In the genomic region with DNA sequence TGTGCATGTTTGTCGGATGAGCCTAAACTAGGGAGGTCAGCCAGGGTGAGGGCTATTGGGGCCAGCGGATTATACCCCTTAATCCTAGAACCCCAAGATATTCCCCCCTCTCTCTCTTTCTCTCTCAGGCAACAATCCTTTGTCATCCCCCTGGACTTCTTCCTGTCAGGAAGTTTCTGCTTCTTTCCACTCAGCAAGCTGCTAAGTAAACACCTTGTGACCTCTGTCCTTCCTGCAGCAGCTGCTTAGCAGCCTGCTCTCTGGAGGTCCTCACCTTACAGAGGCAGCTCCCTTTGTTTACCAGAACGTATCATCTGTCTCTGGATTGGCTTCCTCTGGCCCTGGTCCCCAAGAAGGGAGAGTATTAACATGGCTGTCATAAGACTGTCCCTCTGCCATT, we compare ENCODE assay signal across 12 mouse cellular contexts. TPM values are rescaled to one million over a fixed set of nuclear protein-coding genes. Genes with fewer than 3 reads are reported as not detected.
A peak's percentile ranks its signal among the peaks of the same experiment; 100 is the strongest.
DNase-seq lines count a peak whose midpoint lies in the region; ATAC-seq and TF ChIP-seq lines count a peak whose summit lies in the region.
"Had no signal": no experiment of that assay in that cellular context is flagged by ENCODE, and none has a peak within 500 bp of the region (broad histone marks: within the 10 kb centered on the region; RNA-seq: fewer than 3 reads in every experiment).

No protein-coding gene starts in this region.

- H3K4me3 ChIP-seq in heart, embryonic 12.5 days, result no peak overlapping the region
- no peak overlapping the region for H3K4me3 ChIP-seq in lung, embryonic 14.5 days (ENCODE audit: low read depth, low read length)
- no peak overlapping the region for H3K4me3 ChIP-seq in embryonic facial prominence, embryonic 12.5 days
- H3K4me3 ChIP-seq in stomach, embryonic 15.5 days (replicated peaks), result no peak overlapping the region
- H3K4me3 ChIP-seq: liver, embryonic 15.5 days; megakaryocyte, embryonic 14.5 days had no signal

- peak; percentile 49; the same call in 1 of the 2 replicates for ATAC-seq in heart, embryonic 12.5 days (ENCODE audit: insufficient number of reproducible peaks, low FRiP score)
- peak; percentile 64; the same call in 1 of the 2 replicates for ATAC-seq in lung, embryonic 14.5 days (ENCODE audit: insufficient read depth)
- no peak for ATAC-seq in embryonic facial prominence, embryonic 12.5 days (ENCODE audit: insufficient number of reproducible peaks, insufficient read depth, low FRiP score, low TSS enrichment)
- 0 out of 2 replicates have a peak, but pooled peaks have one; percentile 37 for ATAC-seq in stomach, embryonic 15.5 days (ENCODE audit: insufficient read depth, low FRiP score, low read depth)

- H3K36me3 ChIP-seq in heart, embryonic 12.5 days, result no peaks in the 10 kb centered on the region
- H3K36me3 ChIP-seq in lung, embryonic 14.5 days (ENCODE audit: insufficient read depth), result no peaks in the 10 kb centered on the region
- H3K36me3 ChIP-seq in embryonic facial prominence, embryonic 12.5 days, result no peaks in the 10 kb centered on the region
- H3K36me3 ChIP-seq in stomach, embryonic 15.5 days, result no peaks in the 10 kb centered on the region
- H3K36me3 ChIP-seq: liver, embryonic 15.5 days had no signal

- no peaks in the 10 kb centered on the region for H3K27me3 ChIP-seq in heart, embryonic 12.5 days (replicated peaks)
- H3K27me3 ChIP-seq in lung, embryonic 14.5 days (ENCODE audit: insufficient read depth, low read length), result no peaks in the 10 kb centered on the region
- H3K27me3 ChIP-seq in embryonic facial prominence, embryonic 12.5 days, result 0 out of 2 replicates have a peak, but pooled peaks cover 5% of the 10 kb centered on the region
- no peaks in the 10 kb centered on the region for H3K27me3 ChIP-seq in stomach, embryonic 15.5 days (replicated peaks)

- peaks cover 31% of the 10 kb centered on the region for H3K4me1 ChIP-seq in heart, embryonic 12.5 days (replicated peaks)
- peaks cover 6% of the 10 kb centered on the region for H3K4me1 ChIP-seq in lung, embryonic 14.5 days (ENCODE audit: insufficient read depth)
- peaks cover 36% of the 10 kb centered on the region for H3K4me1 ChIP-seq in embryonic facial prominence, embryonic 12.5 days
- H3K4me1 ChIP-seq in stomach, embryonic 15.5 days, result 0 out of 2 replicates have a peak, but pooled peaks cover 6% of the 10 kb centered on the region

- H3K27ac ChIP-seq in heart, embryonic 12.5 days (ENCODE audit: poor library complexity, severe bottlenecking), result peak overlapping the region; percentile 49; the same call in 1 of the 2 replicates
- no peak overlapping the region for H3K27ac ChIP-seq in lung, embryonic 14.5 days (ENCODE audit: low read depth)
- peak overlapping the region; percentile 24; the same call in 1 of the 2 replicates for H3K27ac ChIP-seq in embryonic facial prominence, embryonic 12.5 days
- H3K27ac ChIP-seq in stomach, embryonic 15.5 days, result no peak overlapping the region
- H3K27ac ChIP-seq: liver, embryonic 15.5 days had no signal

- no peak for DNase-seq in heart, adult 8-10 months (ENCODE audit: low spot score)
- DNase-seq in lung, embryonic 14.5 days, result peak; percentile 43
- DNase-seq in lung, adult 18-20 months, result no peak
- DNase-seq in T-cell, adult 2 months (ENCODE audit: low spot score), result no peak
- no peak for DNase-seq in spleen, postnatal 4 days (ENCODE audit: low spot score in 2 of 2)
- DNase-seq: cerebellum, postnatal 14 days; thymus, postnatal 14 days had no signal

- WGBS in heart, embryonic 12.5 days, result 27% methylated on average over 3 of the region's 3 CpGs
- WGBS in lung, embryonic 14.5 days, result 13% methylated on average over 3 of the region's 3 CpGs
- WGBS in embryonic facial prominence, embryonic 12.5 days, result 31% methylated on average over 3 of the region's 3 CpGs
- 29% methylated on average over 3 of the region's 3 CpGs for WGBS in stomach, embryonic 15.5 days

- H3K4me2 ChIP-seq in heart, embryonic 12.5 days, result no peak overlapping the region
- no peak overlapping the region for H3K4me2 ChIP-seq in lung, embryonic 14.5 days
- no peak overlapping the region for H3K4me2 ChIP-seq in embryonic facial prominence, embryonic 12.5 days (replicated peaks)
- H3K4me2 ChIP-seq in stomach, embryonic 15.5 days, result no peak overlapping the region
- H3K4me2 ChIP-seq: liver, embryonic 15.5 days had no signal

- H3K9me3 ChIP-seq in heart, embryonic 12.5 days (replicated peaks), result no peaks in the 10 kb centered on the region
- no peaks in the 10 kb centered on the region for H3K9me3 ChIP-seq in lung, embryonic 14.5 days (ENCODE audit: low read depth, low read length)
- H3K9me3 ChIP-seq in embryonic facial prominence, embryonic 12.5 days, result no peaks in the 10 kb centered on the region
- H3K9me3 ChIP-seq in stomach, embryonic 15.5 days, result no peaks in the 10 kb centered on the region
- H3K9me3 ChIP-seq: liver, embryonic 15.5 days; megakaryocyte, embryonic 14.5 days had no signal

- TF ChIP-seq CTCF in lung, embryonic 14.5 days (IDR thresholded peaks at IDR 0.05; ENCODE audit: low read depth), result no peak

- H3K9ac ChIP-seq in heart, embryonic 12.5 days, result no peak overlapping the region
- no peak overlapping the region for H3K9ac ChIP-seq in lung, embryonic 14.5 days
- no peak overlapping the region for H3K9ac ChIP-seq in embryonic facial prominence, embryonic 12.5 days
- no peak overlapping the region for H3K9ac ChIP-seq in stomach, embryonic 15.5 days
- H3K9ac ChIP-seq: liver, embryonic 15.5 days had no signal

RNA-seq across cellular contexts. Expression of a gene that starts 10.3 kb away (rescaled TPM):
- 13.8 and 14.1 TPM in 2 replicates for polyA plus RNA-seq in heart, embryonic 12.5 days (2016; fragmentation: Nextera tagmentation; extraction: Ambion mirVana)
- total RNA-seq in heart, adult 8-10 months (2022), result 1 to 10 TPM; 2.2 to 3.6 (median 3.1) TPM
- 19.6 and 20.2 TPM in 2 replicates for polyA plus RNA-seq in lung, embryonic 14.5 days (2014; fragmentation: Nextera tagmentation; extraction: Ambion mirVana)
- polyA plus RNA-seq in embryonic facial prominence, embryonic 12.5 days (2016; fragmentation: Nextera tagmentation; extraction: Ambion mirVana), result 34.6 and 34.7 TPM in 2 replicates
- 16.2 and 18.3 TPM in 2 replicates for polyA plus RNA-seq in stomach, embryonic 15.5 days (2015; fragmentation: Nextera tagmentation; extraction: Ambion mirVana)

Comparison
In these comparisons a context has a peak if more than half of its experiments do, and no peak if none do; other contexts are left out.
1. H3K27ac ChIP-seq: peak in heart, embryonic 12.5 days (single experiment) and embryonic facial prominence, embryonic 12.5 days (single experiment); none in lung, embryonic 14.5 days (single experiment) and stomach, embryonic 15.5 days (single experiment).